In the genomic region with DNA sequence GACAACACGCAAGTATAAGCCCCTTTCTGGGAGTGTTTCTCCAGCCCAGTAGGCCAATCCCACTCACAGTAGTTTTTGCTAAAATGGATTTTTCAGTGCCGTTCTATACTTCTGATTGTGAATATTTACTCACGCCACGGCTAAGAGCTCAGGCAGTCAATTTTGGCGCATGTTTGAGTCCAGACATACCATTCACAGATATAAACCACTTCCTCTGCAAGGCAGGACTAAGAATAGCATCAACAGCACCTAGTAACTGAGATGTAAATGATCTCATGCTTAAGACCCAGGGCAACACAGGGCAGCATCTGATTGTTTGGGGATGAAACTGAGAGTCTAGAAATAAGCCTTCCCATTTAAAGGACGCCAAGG, we compare ENCODE assay signal across 8 mouse cellular contexts. TPM values are rescaled to one million over a fixed set of nuclear protein-coding genes. Genes with fewer than 3 reads are reported as not detected.
DNase-seq lines count a peak whose midpoint lies in the region; ATAC-seq and TF ChIP-seq lines count a peak whose summit lies in the region.

A gene (minus strand): TSS at position 19 of the 372 bp plus-strand sequence.

- H3K4me2 ChIP-seq in lung, embryonic 16.5 days (ENCODE audit: low read depth, low read length): peak within 1 kb of the TSS; percentile 86
- peak within 1 kb of the TSS; percentile 75 for H3K4me2 ChIP-seq in forebrain, embryonic 16.5 days (ENCODE audit: low read length)
- H3K4me2 ChIP-seq in liver, embryonic 16.5 days (ENCODE audit: low read depth, low read length): peak within 1 kb of the TSS; percentile 84
- H3K4me2 ChIP-seq in stomach, postnatal 0 days (replicated peaks; ENCODE audit: low read depth): peak within 1 kb of the TSS; percentile 63

- H3K4me3 ChIP-seq in lung, embryonic 16.5 days (ENCODE audit: low read length): peak within 1 kb of the TSS; percentile 77
- peak within 1 kb of the TSS; percentile 73 for H3K4me3 ChIP-seq in forebrain, embryonic 16.5 days (replicated peaks; ENCODE audit: low read length)
- H3K4me3 ChIP-seq in liver, embryonic 16.5 days (ENCODE audit: low read depth, low read length): peak within 1 kb of the TSS; percentile 88
- H3K4me3 ChIP-seq in stomach, postnatal 0 days (ENCODE audit: low read depth, low read length): peak within 1 kb of the TSS; percentile 67

- no peak for TF ChIP-seq CTCF in stomach, postnatal 0 days (IDR thresholded peaks at IDR 0.05; ENCODE audit: low read depth)

- no peaks in the 10 kb centered on the region for H3K27me3 ChIP-seq in lung, embryonic 16.5 days (ENCODE audit: control insufficient read depth, insufficient read depth, low read depth, low read length)
- no peaks in the 10 kb centered on the region for H3K27me3 ChIP-seq in forebrain, embryonic 16.5 days (replicated peaks; ENCODE audit: control insufficient read depth, insufficient read depth, low read length)
- H3K27me3 ChIP-seq in liver, embryonic 16.5 days (ENCODE audit: control insufficient read depth, insufficient read depth, low read depth, low read length): no peaks in the 10 kb centered on the region
- no peaks in the 10 kb centered on the region for H3K27me3 ChIP-seq in stomach, postnatal 0 days (ENCODE audit: control insufficient read depth, insufficient read depth, low read length)

- no peak for DNase-seq in adrenal gland, postnatal 25 days
- DNase-seq in adrenal gland, adult 2 months: no peak
- DNase-seq in lung, postnatal 14 days: no peak
- DNase-seq in stomach, postnatal 0 days (ENCODE audit: low spot score): no peak
- DNase-seq in adrenal gland, postnatal 10 days: no peak

- H3K36me3 ChIP-seq in lung, embryonic 16.5 days (ENCODE audit: control insufficient read depth, insufficient read depth, low read length): no peaks in the 10 kb centered on the region
- no peaks in the 10 kb centered on the region for H3K36me3 ChIP-seq in forebrain, embryonic 16.5 days (ENCODE audit: control insufficient read depth, insufficient read depth)
- H3K36me3 ChIP-seq in liver, embryonic 16.5 days (ENCODE audit: control insufficient read depth, insufficient read depth): no peaks in the 10 kb centered on the region
- H3K36me3 ChIP-seq in stomach, postnatal 0 days (ENCODE audit: control insufficient read depth, insufficient read depth, low read length): no peaks in the 10 kb centered on the region

- 6% methylated on average over 6 of the region's 6 CpGs for WGBS in lung, embryonic 16.5 days
- WGBS in forebrain, embryonic 16.5 days: 4% methylated on average over 6 of the region's 6 CpGs
- 7% methylated on average over 6 of the region's 6 CpGs for WGBS in liver, embryonic 16.5 days (ENCODE audit: insufficient replicate concordance)
- whole genome bisulfite sequencing in stomach, postnatal 0 days: 7% methylated on average over 6 of the region's 6 CpGs

- TF ChIP-seq EP300 in stomach, postnatal 0 days (optimal IDR thresholded peaks at IDR 0.05): no peak

- no peaks in the 10 kb centered on the region for H3K9me3 ChIP-seq in lung, embryonic 16.5 days (ENCODE audit: control insufficient read depth, low read length)
- no peaks in the 10 kb centered on the region for H3K9me3 ChIP-seq in forebrain, embryonic 16.5 days (ENCODE audit: control insufficient read depth, low read length)
- no peaks in the 10 kb centered on the region for H3K9me3 ChIP-seq in liver, embryonic 16.5 days (replicated peaks; ENCODE audit: control insufficient read depth, low read length)
- no peaks in the 10 kb centered on the region for H3K9me3 ChIP-seq in stomach, postnatal 0 days (ENCODE audit: control insufficient read depth, low read length)

- ATAC-seq in lung, embryonic 16.5 days (ENCODE audit: low read depth): peak; percentile 60
- peak; percentile 26 for ATAC-seq in forebrain, embryonic 16.5 days
- peak; percentile 36 for ATAC-seq in liver, embryonic 16.5 days (ENCODE audit: low read depth)
- peak; percentile 44; the same call in 1 of the 2 replicates for ATAC-seq in stomach, postnatal 0 days (ENCODE audit: low FRiP score, low TSS enrichment)

- peak within 1 kb of the TSS; percentile 69 for H3K9ac ChIP-seq in lung, embryonic 16.5 days (ENCODE audit: low read length)
- H3K9ac ChIP-seq in forebrain, embryonic 16.5 days (replicated peaks; ENCODE audit: low read depth, low read length): peak within 1 kb of the TSS; percentile 68
- H3K9ac ChIP-seq in liver, embryonic 16.5 days (ENCODE audit: low read depth, low read length): peak within 1 kb of the TSS; percentile 70
- H3K9ac ChIP-seq in stomach, postnatal 0 days (ENCODE audit: low read length): peak within 1 kb of the TSS; percentile 71

- peaks cover 7% of the 10 kb centered on the region for H3K4me1 ChIP-seq in lung, embryonic 16.5 days (replicated peaks; ENCODE audit: control insufficient read depth, insufficient read depth, low read length)
- peaks cover 9% of the 10 kb centered on the region for H3K4me1 ChIP-seq in forebrain, embryonic 16.5 days (replicated peaks; ENCODE audit: control insufficient read depth, insufficient read depth, low read length)
- peaks cover 22% of the 10 kb centered on the region for H3K4me1 ChIP-seq in liver, embryonic 16.5 days (ENCODE audit: control insufficient read depth, low read depth, low read length)
- H3K4me1 ChIP-seq in stomach, postnatal 0 days (replicated peaks; ENCODE audit: control insufficient read depth, insufficient read depth): 0 out of 2 replicates have a peak, but pooled peaks cover 2% of the 10 kb centered on the region

- H3K27ac ChIP-seq in lung, embryonic 16.5 days (ENCODE audit: low read length): peak within 1 kb of the TSS; percentile 41
- H3K27ac ChIP-seq in forebrain, embryonic 16.5 days (ENCODE audit: low read length): peak within 1 kb of the TSS; percentile 71
- peak within 1 kb of the TSS; percentile 76 for H3K27ac ChIP-seq in liver, embryonic 16.5 days (ENCODE audit: low read length)
- H3K27ac ChIP-seq in stomach, postnatal 0 days (replicated peaks): peak within 1 kb of the TSS; percentile 74

RNA-seq across cellular contexts. Expression of the gene that starts here (rescaled TPM):
- total RNA-seq in adrenal gland, postnatal 25 days (2021): 10.8 and 11.0 TPM in 2 replicates
- 1 to 10 TPM; 2.9 to 7.6 TPM for total RNA-seq in adrenal gland, adult 2 months (2021)
- polyA plus RNA-seq in adrenal gland, adult 2 months (2012; rRNA removed): 1.1 and 1.4 TPM in 2 replicates
- 23.5 and 26.5 TPM in 2 replicates for polyA plus RNA-seq in lung, embryonic 16.5 days (2015; fragmentation: Nextera tagmentation; extraction: Ambion mirVana)
- polyA plus RNA-seq in forebrain, embryonic 16.5 days (2015; fragmentation: Nextera tagmentation; extraction: Ambion mirVana): 27.4 and 33.3 TPM in 2 replicates
- polyA plus RNA-seq in liver, embryonic 16.5 days (2015; fragmentation: Nextera tagmentation; extraction: Ambion mirVana): 2.4 and 3.2 TPM in 2 replicates
- polyA plus RNA-seq in stomach, postnatal 0 days (2015; fragmentation: Nextera tagmentation; extraction: Ambion mirVana): 9.6 and 10.8 TPM in 2 replicates
- 10 to 100 TPM in 1 of 2 experiments, 1 to 10 TPM in 1; 6.5 to 11.1 TPM for total RNA-seq in adrenal gland, postnatal 10 days (2021)
